Mouse (Mus musculus) midbrain, embryonic 11.5 days (tissue): ENCODE results near the gene Zbtb6. TPM values are rescaled to one million over a fixed set of nuclear protein-coding genes. Genes with fewer than 3 reads are reported as not detected.
A peak's percentile ranks its signal among the peaks of the same experiment; 100 is the strongest.

Source experiments
- ATAC-seq: fragments of 200-750 bp; cut with Nextera tagmentation; 2 replicates; pipeline ENCODE4 v1.8.0; 2017; ENCODE audit warnings: moderate TSS enrichment, moderate library complexity; ENCODE audit not compliant: low FRiP score
- DNase-seq: peaks from one replicate; pipeline ENCODE4 v3.0.0; 2015; ENCODE audit warnings: low spot score; ENCODE audit errors: missing footprints
- H3K27ac ChIP-seq: fragments of 300-500 bp; sonication (generic); 2 replicates; pipeline ENCODE4 v1.5.1; 2014; ENCODE audit warnings: low read depth, low read length
- H3K27me3 ChIP-seq: fragments of 300-500 bp; sonication (generic); 2 replicates; pipeline ENCODE4 v1.6.1; 2014; ENCODE audit warnings: mild to moderate bottlenecking, low read length, moderate library complexity, mixed read lengths; ENCODE audit not compliant: control insufficient read depth, insufficient read depth
- H3K36me3 ChIP-seq: fragments of 300-500 bp; sonication (generic); 2 replicates; pipeline ENCODE4 v1.6.1; 2014; ENCODE audit warnings: mild to moderate bottlenecking, low read length, moderate library complexity, mixed read lengths; ENCODE audit not compliant: control insufficient read depth, insufficient read depth
- H3K4me1 ChIP-seq: fragments of 300-500 bp; sonication (generic); 2 replicates; pipeline ENCODE4 v1.6.1; 2014; ENCODE audit warnings: low read length; ENCODE audit not compliant: control insufficient read depth, insufficient read depth
- H3K4me2 ChIP-seq: fragments of 300-500 bp; sonication (generic); 2 replicates; pipeline ENCODE4 v1.6.1; 2014; ENCODE audit warnings: mild to moderate bottlenecking, moderate library complexity
- H3K4me3 ChIP-seq: fragments of 300-500 bp; sonication (generic); 2 replicates; pipeline ENCODE4 v1.5.1; 2014; ENCODE audit warnings: low read depth, low read length
- H3K9ac ChIP-seq: fragments of 300-500 bp; sonication (generic); 2 replicates; pipeline ENCODE4 v1.6.1; 2014; ENCODE audit warnings: low read length
- H3K9me3 ChIP-seq: fragments of 300-500 bp; sonication (generic); 2 replicates; pipeline ENCODE4 v1.6.1; 2016; ENCODE audit warnings: low read length; ENCODE audit not compliant: control insufficient read depth
- WGBS: fragments of 180-500 bp; shearing (Covaris S2); extraction: QIAGEN DNeasy Blood & Tissue Kit; methylation state at CpG from one replicate; pipeline ENCODE4 v1.1.7; 2014; 5-methylcytosine and 5-hydroxymethylcytosine counted together
- polyA plus RNA-seq: library from polyadenylated mRNA; unstranded; fragments of >200 nt; fragmentation: Nextera tagmentation; extraction: Ambion mirVana; gene quantifications from 2 replicates; pipeline ENCODE4 v1.2.1, GENCODE M21; 2014

Zbtb6 gene
- polyA plus RNA-seq, 1 experiment from 2014 or later, result 6.8 TPM

- peak overlapping the region; percentile 66 for H3K27ac ChIP-seq
- 0% methylated on average over 16 of the region's 24 CpGs for WGBS
- no peak for DNase-seq
Observed at GRCm38 (mm10) chr2:37452376-37452760, 9.4 kb upstream of the Zbtb6 start.

GRCm38 (mm10) chr2:37451667-37452375 is 8.8 kb upstream of the Zbtb6 start:
- ATAC-seq, result peak; percentile 99
- Histone ChIP-seq H3K27ac (peak overlapping the region; percentile 66), H3K9ac (peak overlapping the region; percentile 95), H3K27me3 (no peaks in the 10 kb centered on the region), H3K4me1 (peaks cover 6% of the 10 kb centered on the region), H3K9me3 (no peaks in the 10 kb centered on the region), H3K4me2 (peak overlapping the region; percentile 89), H3K4me3 (peak overlapping the region; percentile 89), H3K36me3 (no peaks in the 10 kb centered on the region)
- peak; percentile 98 for DNase-seq
- 9% methylated on average over 43 of the region's 44 CpGs for WGBS

More at GRCm38 (mm10) chr2:37452376-37452760, 9.4 kb upstream of the Zbtb6 start:
- Histone ChIP-seq H3K36me3 (no peaks in the 10 kb centered on the region), H3K27me3 (no peaks in the 10 kb centered on the region), H3K9ac (peak overlapping the region; percentile 95), H3K9me3 (no peaks in the 10 kb centered on the region), H3K4me1 (peaks cover 6% of the 10 kb centered on the region), H3K4me3 (peak overlapping the region; percentile 89), H3K4me2 (peak overlapping the region; percentile 89)
- peak; percentile 88 for ATAC-seq

GRCm38 (mm10) chr2:37431609-37432008 is 11.4 kb downstream of the Zbtb6 start:
- peaks cover 10% of the 10 kb centered on the region; the same call in 1 of the 2 replicates for H3K4me1 ChIP-seq
- ATAC-seq, result peak; percentile 49
- 29% methylated on average over 7 of the region's 7 CpGs for WGBS
- H3K27me3 ChIP-seq, result no peaks in the 10 kb centered on the region
- peaks cover 3% of the 10 kb centered on the region for H3K36me3 ChIP-seq
- peak overlapping the region; percentile 87 for H3K9ac ChIP-seq
- H3K4me3 ChIP-seq, result peak overlapping the region; percentile 76
- H3K9me3 ChIP-seq, result no peaks in the 10 kb centered on the region
- peak overlapping the region; percentile 49 for H3K4me2 ChIP-seq
- H3K27ac ChIP-seq, result peak overlapping the region; percentile 94
- peak; percentile 90 for DNase-seq

- peaks cover 3% of the 10 kb centered on the region for H3K36me3 ChIP-seq
- no peaks in the 10 kb centered on the region for H3K27me3 ChIP-seq
- peak overlapping the region; percentile 76 for H3K4me3 ChIP-seq
- H3K4me2 ChIP-seq, result peak overlapping the region; percentile 49
- H3K4me1 ChIP-seq, result peaks cover 10% of the 10 kb centered on the region; the same call in 1 of the 2 replicates
- DNase-seq (peak; percentile 97), ATAC-seq (peak; percentile 95)
- WGBS, result under 1% methylated on average over 38 of the region's 38 CpGs
- peak overlapping the region; percentile 87 for H3K9ac ChIP-seq
- H3K9me3 ChIP-seq, result no peaks in the 10 kb centered on the region
- peak overlapping the region; percentile 94 for H3K27ac ChIP-seq
Observed at GRCm38 (mm10) chr2:37430593-37431464, 12.1 kb downstream of the Zbtb6 start.

- Histone ChIP-seq H3K4me2 (no peak overlapping the region), H3K9ac (no peak overlapping the region), H3K36me3 (no peaks in the 10 kb centered on the region; the same call in 1 of the 2 replicates), H3K27me3 (no peaks in the 10 kb centered on the region), H3K9me3 (no peaks in the 10 kb centered on the region), H3K4me3 (no peak overlapping the region), H3K27ac (no peak overlapping the region), H3K4me1 (peaks cover 2% of the 10 kb centered on the region)
- 65% methylated on average over 3 of the region's 3 CpGs for WGBS
- ATAC-seq, result no peak
- no peak for DNase-seq
Observed at GRCm38 (mm10) chr2:37423671-37424070, 19.3 kb downstream of the Zbtb6 start.

GRCm38 (mm10) chr2:37422306-37423304 is 20.4 kb downstream of the Zbtb6 start, which contains the start of gene Rc3h2:
Gene Rc3h2, minus strand, starts transcription at chr2:37422903.
- H3K9ac ChIP-seq, result peak within 1 kb of the TSS; percentile 99
- peak; percentile 98 for DNase-seq
- WGBS, result under 1% methylated on average over 69 of the region's 75 CpGs
- H3K9me3 ChIP-seq, result no peaks in the 10 kb centered on the region
- H3K4me2 ChIP-seq, result peak within 1 kb of the TSS; percentile 64
- no peaks in the 10 kb centered on the region for H3K27me3 ChIP-seq
- ATAC-seq, result peak; percentile 97
- H3K4me3 ChIP-seq, result peak within 1 kb of the TSS; percentile 99
- peaks cover 2% of the 10 kb centered on the region for H3K4me1 ChIP-seq
- no peaks in the 10 kb centered on the region for H3K36me3 ChIP-seq
- H3K27ac ChIP-seq, result peak within 1 kb of the TSS; percentile 96

GRCm38 (mm10) chr2:37421903-37422302 is 21.1 kb downstream of the Zbtb6 start:
- H3K27me3 ChIP-seq, result no peaks in the 10 kb centered on the region
- no peaks in the 10 kb centered on the region for H3K9me3 ChIP-seq
- H3K4me1 ChIP-seq, result peaks cover 2% of the 10 kb centered on the region
- peak overlapping the region; percentile 99 for H3K9ac ChIP-seq
- H3K36me3 ChIP-seq, result no peaks in the 10 kb centered on the region
- peak overlapping the region; percentile 64 for H3K4me2 ChIP-seq
- peak overlapping the region; percentile 99 for H3K4me3 ChIP-seq
- WGBS, result 7% methylated on average over 3 of the region's 3 CpGs
- DNase-seq (no peak), ATAC-seq (no peak)
- H3K27ac ChIP-seq, result peak overlapping the region; percentile 96

- H3K27ac ChIP-seq, result no peak overlapping the region
- H3K4me3 ChIP-seq, result no peak overlapping the region
- H3K9ac ChIP-seq, result no peak overlapping the region
- 69% methylated on average over 1 of the region's 1 CpGs for WGBS
- no peaks in the 10 kb centered on the region for H3K9me3 ChIP-seq
- peaks cover 6% of the 10 kb centered on the region; the same call in 1 of the 2 replicates for H3K36me3 ChIP-seq
- H3K27me3 ChIP-seq, result no peaks in the 10 kb centered on the region
- no peak overlapping the region for H3K4me2 ChIP-seq
- DNase-seq, result no peak
- no peaks in the 10 kb centered on the region for H3K4me1 ChIP-seq
- no peak for ATAC-seq
Observed at GRCm38 (mm10) chr2:37395539-37395938, 47.4 kb downstream of the Zbtb6 start.
